Mouse (Mus musculus): ENCODE data around the gene Slfn4. TPM values are rescaled to one million over a fixed set of nuclear protein-coding genes. Genes with fewer than 3 reads are reported as not detected.

Slfn4 gene
- total RNA-seq, 2 experiments from 2014 or later = 0.22 to 0.23 TPM

Other genes with a start within 250 kb of the Slfn4 start
- 1 to 10 TPM; 4.0 to 4.3 TPM for gene Slfn5, start 223.8 kb upstream of the Slfn4 start, total RNA-seq (2021)
- gene Slfn9, start 183.4 kb upstream of the Slfn4 start, total RNA-seq (2021) = under 1 TPM; 0.91 to 0.98 TPM
- under 1 TPM; 0.23 to 0.49 TPM for gene Slfn8, start 154.4 kb upstream of the Slfn4 start, total RNA-seq (2021)
- under 1 TPM; 0.27 to 0.64 TPM for gene Slfn2, start 110.1 kb upstream of the Slfn4 start, total RNA-seq (2021)
- not detected for gene Slfn1, start 58.3 kb upstream of the Slfn4 start, total RNA-seq (2021)
- gene Slfn3, start 16.1 kb downstream of the Slfn4 start, total RNA-seq (2021) = under 1 TPM; 0.21 to 0.40 TPM
- under 1 TPM in 1 of 2 experiments, not detected in 1; 0.09 TPM for gene Slfn14, start 111.5 kb downstream of the Slfn4 start, total RNA-seq (2021)
- gene Ap2b1, start 123.8 kb downstream of the Slfn4 start, total RNA-seq (2021) = 100 to 1,000 TPM; 337 to 348 TPM
- gene Pex12, start 127.4 kb downstream of the Slfn4 start, total RNA-seq (2021) = 10 to 100 TPM in 1 of 2 experiments, 1 to 10 TPM in 1; 9.2 to 11.1 TPM
- gene Rasl10b, start 234.0 kb downstream of the Slfn4 start, total RNA-seq (2021) = 100 to 1,000 TPM; 173 to 185 TPM